Mouse (Mus musculus): ENCODE measurements around the gene Rtn4rl1.

GRCm38 (mm10) chr11:75281380-75282256, 88.0 kb downstream of the Rtn4rl1 start:
- TF ChIP-seq CTCF (IDR thresholded peaks at IDR 0.05; ENCODE audit: borderline replicate concordance, insufficient read depth, low read depth, low read length) (no peak), POLR2A (IDR thresholded peaks at IDR 0.05; ENCODE audit: borderline replicate concordance, insufficient read depth, low read length) (no peak)

Data from cerebellum, adult 2 months (tissue).